Mouse (Mus musculus) forebrain, embryonic 13.5 days (tissue): Measurements from ENCODE around the gene Etfb. TPM values are rescaled to one million over a fixed set of nuclear protein-coding genes. Genes with fewer than 3 reads are reported as not detected.
A peak's percentile ranks its signal among the peaks of the same experiment; 100 is the strongest.

Experiments
- ATAC-seq: fragments of 200-750 bp; cut with Nextera tagmentation; 2 replicates; pipeline ENCODE4 v1.8.0; 2017
- H3K27ac ChIP-seq: fragments of 300-500 bp; sonication (generic); 2 replicates; pipeline ENCODE4 v1.5.1; 2015; ENCODE audit warnings: inconsistent platforms, mild to moderate bottlenecking, moderate library complexity
- H3K27me3 ChIP-seq: fragments of 300-500 bp; sonication (generic); 2 replicates; pipeline ENCODE4 v1.6.1; 2015; ENCODE audit warnings: mild to moderate bottlenecking, inconsistent platforms
- H3K36me3 ChIP-seq: fragments of 300-500 bp; sonication (generic); 2 replicates; pipeline ENCODE4 v1.6.1; 2015; ENCODE audit warnings: mild to moderate bottlenecking, inconsistent platforms; ENCODE audit not compliant: poor library complexity, severe bottlenecking
- H3K4me1 ChIP-seq: fragments of 300-500 bp; sonication (generic); 2 replicates; pipeline ENCODE4 v1.6.1; 2015; ENCODE audit warnings: inconsistent platforms
- H3K4me2 ChIP-seq: fragments of 300-500 bp; sonication (generic); 2 replicates; pipeline ENCODE4 v1.6.1; 2015; ENCODE audit warnings: inconsistent platforms, mild to moderate bottlenecking, moderate library complexity
- H3K4me3 ChIP-seq: fragments of 300-500 bp; sonication (generic); 2 replicates; pipeline ENCODE4 v1.5.1; 2015; ENCODE audit warnings: mild to moderate bottlenecking, inconsistent platforms
- H3K9ac ChIP-seq: fragments of 300-500 bp; sonication (generic); 2 replicates; pipeline ENCODE4 v1.6.1; 2015; ENCODE audit warnings: mild to moderate bottlenecking, inconsistent platforms
- H3K9me3 ChIP-seq: fragments of 300-500 bp; sonication (generic); replicated peaks from 2 replicates; pipeline ENCODE4 v1.6.1; 2016; ENCODE audit warnings: inconsistent platforms
- WGBS: fragments of 180-500 bp; shearing (Covaris S2); methylation state at CpG from one replicate; pipeline ENCODE4 v1.1.7; 2015; 5-methylcytosine and 5-hydroxymethylcytosine counted together
- polyA plus RNA-seq: library from polyadenylated mRNA; unstranded; fragments of >200 nt; fragmentation: Nextera tagmentation; extraction: Ambion mirVana; gene quantifications from 2 replicates; pipeline ENCODE4 v1.2.1, GENCODE M21; 2015

The Etfb gene
- polyA plus RNA-seq, 1 experiment from 2014 or later, result 167 TPM

DNA sequence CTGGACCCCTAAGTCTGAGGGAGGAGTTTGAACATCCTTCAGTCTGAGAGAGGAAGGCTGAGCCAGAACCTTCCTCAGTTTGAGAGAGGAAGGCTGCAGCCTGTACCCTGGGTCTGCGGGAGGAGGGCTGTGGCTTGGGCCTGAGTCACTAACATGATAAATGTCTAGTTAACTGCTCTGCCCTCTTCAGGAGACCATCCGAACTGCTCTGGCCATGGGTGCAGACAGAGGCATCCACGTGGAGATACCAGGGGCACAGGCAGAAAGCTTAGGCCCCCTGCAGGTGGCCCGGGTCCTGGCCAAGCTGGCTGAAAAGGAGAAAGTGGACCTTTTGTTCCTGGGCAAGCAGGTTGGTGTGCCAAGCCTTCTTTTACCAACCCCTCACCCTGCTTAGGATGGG lies 8.7 kb downstream of the Etfb start:
- H3K9ac ChIP-seq, result no peak overlapping the region
- no peak overlapping the region for H3K27ac ChIP-seq
- no peak overlapping the region for H3K4me3 ChIP-seq
- ATAC-seq, result no peak
- WGBS, result 33% methylated on average over 4 of the region's 4 CpGs
- no peaks in the 10 kb centered on the region for H3K9me3 ChIP-seq
- H3K4me1 ChIP-seq, result no peaks in the 10 kb centered on the region
- H3K36me3 ChIP-seq, result peaks cover 47% of the 10 kb centered on the region
- no peak overlapping the region for H3K4me2 ChIP-seq
- H3K27me3 ChIP-seq, result no peaks in the 10 kb centered on the region

DNA sequence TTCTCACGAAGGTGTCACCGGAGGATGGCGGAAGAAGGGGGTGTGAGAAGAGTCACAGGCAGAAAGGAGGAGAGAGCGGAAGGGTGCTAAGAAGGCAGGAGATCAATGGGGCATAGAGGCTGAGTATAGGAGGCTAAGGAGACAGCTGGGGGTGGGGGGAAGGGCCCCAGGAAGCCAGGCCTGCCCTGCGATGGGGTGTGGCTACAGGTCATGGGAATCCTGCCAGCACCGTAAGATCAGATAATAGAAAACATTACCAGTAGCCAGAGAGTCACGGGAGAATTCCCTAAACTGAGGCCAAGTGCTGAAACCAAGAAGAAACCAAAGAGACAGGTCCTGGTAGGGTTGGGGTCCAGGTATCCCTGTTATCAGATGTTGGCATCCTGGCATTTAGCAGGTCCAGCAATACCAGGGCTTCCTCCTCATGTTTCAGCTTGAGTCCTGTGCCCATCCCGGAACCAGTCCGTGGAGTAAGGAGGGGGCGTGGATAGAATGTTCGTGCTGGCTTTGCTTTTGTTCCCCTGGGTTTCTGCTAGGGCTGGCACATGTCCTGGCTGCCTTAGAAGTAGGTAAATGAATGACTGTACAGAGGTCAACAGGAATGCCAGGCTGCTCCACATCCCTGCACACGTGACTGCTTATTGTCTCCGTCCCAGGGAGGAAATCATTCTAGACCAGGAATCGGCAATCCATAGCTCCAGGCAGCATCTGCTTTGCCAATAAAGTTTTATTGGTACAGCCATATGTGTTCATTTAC lies 9.9 kb downstream of the Etfb start:
- 90% methylated on average over 14 of the region's 14 CpGs for WGBS
- ATAC-seq, result no peak
- H3K9ac ChIP-seq, result no peak overlapping the region
- H3K4me2 ChIP-seq, result no peak overlapping the region
- H3K27ac ChIP-seq, result no peak overlapping the region
- no peak overlapping the region for H3K4me3 ChIP-seq
- peaks cover 52% of the 10 kb centered on the region for H3K36me3 ChIP-seq
- H3K9me3 ChIP-seq, result no peaks in the 10 kb centered on the region
- no peaks in the 10 kb centered on the region for H3K4me1 ChIP-seq
- no peaks in the 10 kb centered on the region for H3K27me3 ChIP-seq

DNA sequence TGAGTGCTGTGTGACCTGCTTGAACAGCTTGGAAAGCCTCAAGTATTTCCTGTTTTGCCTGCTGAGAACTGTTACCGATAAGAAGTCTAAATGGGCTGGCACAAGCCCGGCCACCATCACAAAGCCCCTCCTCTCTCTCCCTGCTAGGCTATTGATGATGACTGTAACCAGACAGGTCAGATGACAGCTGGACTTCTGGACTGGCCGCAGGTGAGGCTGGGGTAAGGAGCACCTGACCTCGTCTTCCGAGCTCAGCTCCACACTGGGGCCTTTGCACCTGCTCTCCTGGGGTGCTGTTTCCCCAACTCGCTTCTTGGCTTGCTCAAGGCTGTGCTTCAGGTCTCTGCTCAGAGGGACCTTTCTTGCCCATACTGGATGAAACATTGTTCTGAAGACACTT lies 10.5 kb downstream of the Etfb start:
- Histone ChIP-seq H3K36me3 (peaks cover 52% of the 10 kb centered on the region), H3K4me3 (no peak overlapping the region), H3K4me1 (no peaks in the 10 kb centered on the region), H3K27ac (no peak overlapping the region), H3K4me2 (no peak overlapping the region), H3K9me3 (no peaks in the 10 kb centered on the region), H3K9ac (no peak overlapping the region), H3K27me3 (no peaks in the 10 kb centered on the region)
- WGBS, result 94% methylated on average over 6 of the region's 6 CpGs
- ATAC-seq, result no peak

DNA sequence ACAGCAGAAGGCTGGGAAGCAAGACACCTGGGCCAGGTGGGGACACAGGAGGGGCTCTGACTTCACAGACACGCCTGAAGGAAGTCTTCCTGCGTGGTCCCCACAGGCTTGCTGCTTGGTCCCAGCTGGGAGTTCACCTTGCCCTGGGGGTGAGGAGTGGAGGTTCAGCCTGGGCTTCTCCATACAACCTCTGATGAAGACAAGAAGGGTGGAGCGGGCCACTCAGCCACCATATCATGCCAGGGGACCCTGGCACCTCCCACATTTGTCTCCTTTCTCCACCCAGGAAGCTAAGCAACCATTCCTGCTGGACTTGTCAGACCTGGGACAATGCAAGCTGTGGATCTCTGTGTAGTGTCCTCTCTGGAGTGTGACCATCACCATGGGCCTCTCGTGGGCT lies 19.0 kb downstream of the Etfb start, which contains the start of gene Vsig10l:
Gene Vsig10l (plus strand): TSS at position 301 of the 400 bp plus-strand sequence.
- Histone ChIP-seq H3K27ac (no peak within 1 kb of the TSS), H3K4me1 (peaks cover 18% of the 10 kb centered on the region), H3K9me3 (no peaks in the 10 kb centered on the region), H3K4me2 (no peak within 1 kb of the TSS), H3K27me3 (peaks cover 28% of the 10 kb centered on the region), H3K4me3 (no peak within 1 kb of the TSS), H3K36me3 (peaks cover 3% of the 10 kb centered on the region), H3K9ac (no peak within 1 kb of the TSS)
- 77% methylated on average over 4 of the region's 4 CpGs for WGBS
- ATAC-seq, result no peak

DNA sequence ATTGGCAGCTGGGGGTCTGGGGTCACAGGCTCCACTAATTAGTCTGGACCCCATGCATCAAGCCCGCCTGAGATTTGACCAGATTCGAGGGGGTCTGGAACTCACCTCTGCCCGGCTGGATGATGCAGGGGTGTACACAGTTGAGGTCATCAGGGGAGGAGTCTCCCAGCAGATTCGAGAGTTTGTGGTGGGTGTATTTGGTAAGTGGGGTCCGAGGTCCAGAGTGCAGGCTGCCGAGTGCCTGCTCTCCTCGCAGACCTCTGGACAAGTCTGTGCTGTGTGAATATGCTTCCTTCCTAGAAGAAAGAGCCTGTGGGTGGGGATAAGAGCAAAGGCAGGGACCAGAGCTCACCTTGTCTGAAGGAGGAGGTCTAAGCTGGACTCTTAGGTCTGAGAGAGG lies 20.1 kb downstream of the Etfb start:
- 82% methylated on average over 7 of the region's 7 CpGs for WGBS
- peaks cover 18% of the 10 kb centered on the region for H3K4me1 ChIP-seq
- no peaks in the 10 kb centered on the region for H3K9me3 ChIP-seq
- peaks cover 29% of the 10 kb centered on the region for H3K27me3 ChIP-seq
- no peak overlapping the region for H3K4me2 ChIP-seq
- H3K27ac ChIP-seq, result no peak overlapping the region
- no peak for ATAC-seq
- no peak overlapping the region for H3K9ac ChIP-seq
- no peaks in the 10 kb centered on the region for H3K36me3 ChIP-seq
- H3K4me3 ChIP-seq, result no peak overlapping the region

DNA sequence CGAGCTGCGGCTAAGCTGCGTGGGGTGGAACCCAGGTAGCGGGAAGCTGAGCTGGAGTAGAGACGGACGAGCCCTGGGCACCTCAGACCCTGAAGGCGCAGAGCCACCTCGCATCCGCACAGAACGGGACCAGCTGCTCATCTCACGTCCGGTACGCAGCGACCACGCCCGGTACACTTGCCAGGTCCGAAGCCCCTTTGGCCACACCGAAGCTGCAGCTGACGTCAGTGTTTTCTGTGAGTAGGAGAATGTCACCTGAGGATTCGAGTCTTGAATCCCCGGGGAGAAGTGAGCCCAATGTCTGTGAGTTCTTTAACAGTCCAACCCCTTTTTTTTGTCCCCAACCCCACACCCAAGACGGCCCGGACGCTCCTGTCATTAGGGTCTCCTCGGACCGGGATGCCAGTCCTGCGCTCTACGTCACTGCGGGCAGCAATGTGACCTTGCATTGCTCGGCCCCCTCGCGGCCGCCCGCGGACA lies 21.0 kb downstream of the Etfb start:
- peak; percentile 14 for ATAC-seq
- peaks cover 29% of the 10 kb centered on the region for H3K27me3 ChIP-seq
- H3K27ac ChIP-seq, result no peak overlapping the region

DNA sequence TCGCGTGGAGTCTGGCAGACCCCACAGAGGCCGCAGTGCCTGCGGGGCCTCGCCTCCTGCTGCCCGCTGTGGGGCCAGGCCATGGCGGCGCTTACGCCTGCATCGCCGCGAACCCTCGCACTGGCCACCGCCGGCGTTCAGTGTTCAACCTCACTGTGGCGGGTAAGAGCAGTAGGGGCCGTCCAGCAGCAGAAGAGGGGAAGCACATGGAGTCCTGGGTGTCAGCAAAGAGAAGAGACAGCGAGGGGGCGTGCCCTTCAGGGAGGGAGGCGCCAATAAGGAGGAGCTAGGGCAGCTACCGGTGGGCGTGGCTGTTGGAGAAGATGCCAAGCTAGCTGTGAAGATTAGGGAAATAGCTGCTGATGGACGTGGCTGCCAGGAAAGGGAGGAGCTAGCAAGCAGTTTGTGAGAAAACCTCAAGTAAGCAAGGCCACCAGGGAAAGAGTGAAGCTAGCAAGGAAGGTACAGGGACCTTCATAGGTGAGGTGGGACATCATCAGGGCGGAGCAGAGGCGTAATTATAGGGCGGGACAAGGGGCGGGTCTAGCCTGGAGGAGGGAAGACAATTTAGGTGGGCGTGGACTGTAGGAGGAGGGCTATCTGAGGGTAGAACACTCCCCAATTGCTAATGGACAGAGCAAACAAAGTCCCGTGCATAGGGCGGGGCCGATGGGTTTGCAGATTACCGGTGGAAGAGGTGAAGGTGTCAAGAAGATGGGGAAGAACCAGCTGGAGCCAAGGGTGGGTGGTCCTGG lies 21.6 kb downstream of the Etfb start:
- Histone ChIP-seq H3K4me3 (peak overlapping the region; percentile 45), H3K4me1 (peaks cover 18% of the 10 kb centered on the region), H3K9me3 (no peaks in the 10 kb centered on the region), H3K27me3 (peaks cover 29% of the 10 kb centered on the region), H3K4me2 (peak overlapping the region; percentile 81), H3K27ac (no peak overlapping the region), H3K36me3 (no peaks in the 10 kb centered on the region), H3K9ac (peak overlapping the region; percentile 58)
- peak; percentile 85 for ATAC-seq
- WGBS, result under 1% methylated on average over 33 of the region's 33 CpGs

More for the DNA sequence above, 21.0 kb downstream of the Etfb start:
- 6% methylated on average over 35 of the region's 35 CpGs for WGBS
- Histone ChIP-seq H3K4me3 (peak overlapping the region; percentile 45), H3K9ac (peak overlapping the region; percentile 53), H3K36me3 (no peaks in the 10 kb centered on the region), H3K4me1 (peaks cover 18% of the 10 kb centered on the region), H3K4me2 (peak overlapping the region; percentile 81), H3K9me3 (no peaks in the 10 kb centered on the region)

DNA sequence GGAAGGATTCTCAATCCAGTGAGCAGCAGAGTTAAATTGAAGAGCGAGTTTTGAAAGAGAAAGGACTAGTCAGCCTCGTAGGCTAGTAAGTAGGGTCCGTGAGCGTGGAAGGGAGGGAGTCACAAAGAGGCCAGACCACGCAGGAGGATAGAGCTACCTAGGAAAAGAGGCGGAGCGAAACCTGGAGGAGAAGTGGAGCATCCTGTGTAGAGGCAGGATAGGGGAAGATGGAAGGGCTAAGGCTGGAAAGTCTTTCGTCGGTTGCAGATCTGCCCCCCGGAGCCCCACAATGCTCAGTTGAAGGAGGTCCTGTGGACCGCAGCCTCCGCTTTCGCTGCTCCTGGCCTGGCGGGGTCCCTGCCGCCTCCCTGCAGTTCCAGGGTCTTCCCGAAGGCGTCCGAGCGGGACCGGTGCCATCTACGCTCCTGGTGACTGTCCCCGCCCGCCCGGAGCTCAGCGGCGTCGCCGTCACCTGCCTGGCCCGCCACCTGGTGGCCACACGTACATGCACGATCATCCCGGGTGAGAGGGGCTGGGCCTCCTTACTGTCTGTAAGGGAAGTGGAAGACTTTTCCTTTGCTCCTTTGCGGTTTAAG lies 22.3 kb downstream of the Etfb start:
- Histone ChIP-seq H3K4me1 (peaks cover 18% of the 10 kb centered on the region), H3K36me3 (no peaks in the 10 kb centered on the region), H3K9me3 (no peaks in the 10 kb centered on the region), H3K27me3 (peaks cover 29% of the 10 kb centered on the region), H3K4me3 (peak overlapping the region; percentile 45), H3K9ac (peak overlapping the region; percentile 58), H3K4me2 (peak overlapping the region; percentile 81), H3K27ac (no peak overlapping the region)
- 2% methylated on average over 33 of the region's 33 CpGs for WGBS
- ATAC-seq, result peak; percentile 63

DNA sequence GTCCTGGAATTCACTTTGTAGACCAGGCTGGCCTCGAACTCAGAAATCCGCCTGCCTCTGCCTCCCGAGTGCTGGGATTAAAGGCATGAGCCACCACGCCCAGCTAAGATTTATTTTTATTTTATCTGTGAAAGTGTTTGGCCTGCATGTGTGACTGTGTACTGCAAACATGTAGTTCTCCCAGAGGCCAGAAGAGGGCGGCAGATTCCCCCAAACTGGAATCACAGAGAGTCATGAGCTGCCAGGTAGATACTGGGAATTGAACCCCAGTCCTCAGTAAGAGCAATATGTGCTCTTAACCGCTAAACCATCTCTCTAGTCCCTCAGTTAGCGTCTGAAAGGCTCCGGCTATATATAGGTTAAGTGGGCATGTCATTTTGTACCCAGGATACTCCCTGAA lies 26.5 kb downstream of the Etfb start:
- Histone ChIP-seq H3K9me3 (no peaks in the 10 kb centered on the region), H3K27me3 (peaks cover 11% of the 10 kb centered on the region; the same call in 1 of the 2 replicates), H3K4me3 (no peak overlapping the region), H3K27ac (no peak overlapping the region), H3K36me3 (peaks cover 23% of the 10 kb centered on the region), H3K9ac (no peak overlapping the region), H3K4me1 (peaks cover 10% of the 10 kb centered on the region), H3K4me2 (no peak overlapping the region)
- 39% methylated on average over 8 of the region's 8 CpGs for WGBS
- no peak for ATAC-seq

DNA sequence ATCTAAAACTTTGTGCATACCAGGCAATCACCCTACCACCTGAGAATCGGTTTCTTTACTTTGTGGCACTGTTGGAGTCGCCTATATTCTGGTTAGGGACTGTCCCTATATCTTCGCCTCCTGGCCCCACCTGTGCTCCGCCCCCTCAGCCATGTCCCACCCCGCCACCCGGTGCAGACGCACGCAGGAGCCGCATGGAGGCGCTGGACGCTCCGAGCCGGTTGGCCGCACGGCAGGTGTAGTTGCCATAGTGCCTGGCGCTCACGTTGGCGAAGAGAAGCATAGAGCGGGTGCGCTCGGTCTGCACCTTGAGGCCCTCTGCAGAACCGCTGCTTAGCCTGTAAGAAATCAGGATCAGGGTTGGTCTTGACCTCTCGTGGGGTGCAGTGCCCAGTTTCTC lies 31.8 kb downstream of the Etfb start:
- ATAC-seq, result no peak
- 14% methylated on average over 23 of the region's 23 CpGs for WGBS
- H3K27me3 ChIP-seq, result peaks cover 32% of the 10 kb centered on the region
- no peak overlapping the region for H3K27ac ChIP-seq
- H3K4me3 ChIP-seq, result no peak overlapping the region
- H3K36me3 ChIP-seq, result peaks cover 39% of the 10 kb centered on the region
- no peaks in the 10 kb centered on the region for H3K9me3 ChIP-seq
- H3K9ac ChIP-seq, result no peak overlapping the region
- no peak overlapping the region for H3K4me2 ChIP-seq
- H3K4me1 ChIP-seq, result peaks cover 20% of the 10 kb centered on the region

DNA sequence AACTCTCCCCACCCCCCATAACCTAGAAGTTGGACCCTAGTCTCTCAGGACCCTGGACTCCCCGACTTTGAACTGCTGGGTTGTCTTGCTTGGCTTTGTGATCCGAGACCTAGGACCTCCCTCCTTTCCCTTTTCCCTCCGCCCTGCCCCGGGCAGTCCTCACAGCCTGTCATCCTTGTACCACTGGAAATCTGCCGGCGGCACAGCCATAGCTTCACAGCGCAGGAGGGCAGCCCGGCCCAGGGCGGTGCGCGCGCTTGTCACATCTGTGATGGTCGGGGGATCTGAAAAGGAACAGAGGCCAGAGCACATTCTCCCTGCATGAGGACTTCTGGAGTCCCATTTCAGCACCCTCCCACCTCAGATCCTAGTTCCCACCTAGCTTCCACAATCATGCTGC lies 32.5 kb downstream of the Etfb start:
- Histone ChIP-seq H3K9ac (no peak overlapping the region), H3K4me3 (no peak overlapping the region), H3K36me3 (peaks cover 39% of the 10 kb centered on the region), H3K4me2 (no peak overlapping the region), H3K27ac (no peak overlapping the region), H3K4me1 (peaks cover 22% of the 10 kb centered on the region), H3K27me3 (peaks cover 32% of the 10 kb centered on the region), H3K9me3 (no peaks in the 10 kb centered on the region)
- no peak for ATAC-seq
- WGBS, result 4% methylated on average over 13 of the region's 13 CpGs

DNA sequence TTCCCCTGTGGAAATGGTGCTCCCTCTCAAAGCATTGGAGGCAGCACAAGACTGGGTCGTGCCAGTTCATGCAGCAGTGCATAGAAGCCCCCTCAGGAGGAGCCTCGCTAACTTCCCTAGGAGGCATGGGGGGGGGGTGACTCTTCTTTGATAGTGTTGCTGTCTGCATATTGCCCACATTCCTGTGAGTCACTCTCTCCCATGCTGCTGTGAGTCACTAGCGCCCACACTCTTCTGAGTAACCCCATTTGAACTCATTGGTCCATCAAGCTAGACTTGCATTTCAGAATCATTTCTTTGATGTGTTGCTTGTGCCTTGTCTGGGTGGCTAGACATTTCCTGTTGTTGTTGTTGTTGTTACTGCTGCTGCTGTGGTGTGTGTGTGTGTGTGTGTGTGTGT lies 37.3 kb downstream of the Etfb start:
- H3K36me3 ChIP-seq, result peaks cover 8% of the 10 kb centered on the region
- peaks cover 26% of the 10 kb centered on the region for H3K27me3 ChIP-seq
- H3K9me3 ChIP-seq, result no peaks in the 10 kb centered on the region
- ATAC-seq, result no peak
- H3K4me2 ChIP-seq, result no peak overlapping the region
- no peak overlapping the region for H3K27ac ChIP-seq
- H3K4me3 ChIP-seq, result no peak overlapping the region
- WGBS, result 72% methylated on average over 3 of the region's 3 CpGs
- H3K4me1 ChIP-seq, result peaks cover 36% of the 10 kb centered on the region
- no peak overlapping the region for H3K9ac ChIP-seq
